In genomic region chr2:91932160-91932711, GRCm38 (mm10) we compare ENCODE assay signal across 8 mouse cellular contexts. TPM values are rescaled to one million over a fixed set of nuclear protein-coding genes. Genes with fewer than 3 reads are reported as not detected.
DNase-seq lines count a peak whose midpoint lies in the region; ATAC-seq lines count a peak whose summit lies in the region.

Mdk (minus strand) TSS chr2:91932297.

- DNase-seq in adrenal gland, postnatal 14 days: peak; percentile 34
- no peak for DNase-seq in adrenal gland, adult (ENCODE audit: inconsistent age in 2 of 2, low spot score in 1 of 2)
- no peak for DNase-seq in lung, postnatal 36 days
- DNase-seq in layer of hippocampus, postnatal 36 days: no peak
- DNase-seq in T-cell, adult 2 months (ENCODE audit: low spot score): no peak

- peak within 1 kb of the TSS; percentile 71 for H3K4me3 ChIP-seq in lung, embryonic 15.5 days
- H3K4me3 ChIP-seq in forebrain, embryonic 13.5 days: peak within 1 kb of the TSS; percentile 75
- H3K4me3 ChIP-seq in midbrain, embryonic 15.5 days: peak within 1 kb of the TSS; percentile 51

- peak within 1 kb of the TSS; percentile 76 for H3K4me2 ChIP-seq in lung, embryonic 15.5 days
- H3K4me2 ChIP-seq in forebrain, embryonic 13.5 days: peak within 1 kb of the TSS; percentile 87
- H3K4me2 ChIP-seq in midbrain, embryonic 15.5 days: peak within 1 kb of the TSS; percentile 82

- H3K9me3 ChIP-seq in lung, embryonic 15.5 days: no peaks in the 10 kb centered on the region
- no peaks in the 10 kb centered on the region for H3K9me3 ChIP-seq in forebrain, embryonic 13.5 days (replicated peaks)
- H3K9me3 ChIP-seq in midbrain, embryonic 15.5 days: no peaks in the 10 kb centered on the region

- peaks cover 44% of the 10 kb centered on the region for H3K4me1 ChIP-seq in lung, embryonic 15.5 days
- peaks cover 48% of the 10 kb centered on the region for H3K4me1 ChIP-seq in forebrain, embryonic 13.5 days
- H3K4me1 ChIP-seq in midbrain, embryonic 15.5 days: peaks cover 32% of the 10 kb centered on the region

- H3K27me3 ChIP-seq in lung, embryonic 15.5 days: no peaks in the 10 kb centered on the region
- H3K27me3 ChIP-seq in forebrain, embryonic 13.5 days: 0 out of 2 replicates have a peak, but pooled peaks cover under 1% of the 10 kb centered on the region
- no peaks in the 10 kb centered on the region for H3K27me3 ChIP-seq in midbrain, embryonic 15.5 days (replicated peaks)

- no peak for ATAC-seq in lung, embryonic 15.5 days (ENCODE audit: borderline replicate concordance, extremely low read depth, low FRiP score, low TSS enrichment)
- no peak; the same call in 1 of the 2 replicates for ATAC-seq in forebrain, embryonic 13.5 days
- ATAC-seq in midbrain, embryonic 15.5 days (replicated peaks): peak; percentile 1; the same call in 1 of the 2 replicates

- H3K27ac ChIP-seq in lung, embryonic 15.5 days: peak within 1 kb of the TSS; percentile 94
- H3K27ac ChIP-seq in forebrain, embryonic 13.5 days: peak within 1 kb of the TSS; percentile 90
- H3K27ac ChIP-seq in midbrain, embryonic 15.5 days: peak within 1 kb of the TSS; percentile 67

- 7% methylated on average over 14 of the region's 16 CpGs for whole genome bisulfite sequencing in lung, embryonic 15.5 days
- 3% methylated on average over 16 of the region's 16 CpGs for WGBS in forebrain, embryonic 13.5 days
- 5% methylated on average over 16 of the region's 16 CpGs for WGBS in midbrain, embryonic 15.5 days

- peak within 1 kb of the TSS; percentile 83 for H3K9ac ChIP-seq in lung, embryonic 15.5 days
- peak within 1 kb of the TSS; percentile 94 for H3K9ac ChIP-seq in forebrain, embryonic 13.5 days
- peak within 1 kb of the TSS; percentile 46 for H3K9ac ChIP-seq in midbrain, embryonic 15.5 days

- H3K36me3 ChIP-seq in lung, embryonic 15.5 days: peaks cover 33% of the 10 kb centered on the region; the same call in 1 of the 2 replicates
- H3K36me3 ChIP-seq in forebrain, embryonic 13.5 days (ENCODE audit: poor library complexity, severe bottlenecking): peaks cover 42% of the 10 kb centered on the region
- peaks cover 12% of the 10 kb centered on the region for H3K36me3 ChIP-seq in midbrain, embryonic 15.5 days (replicated peaks)

RNA-seq across cellular contexts. Expression of gene Mdk, which starts in this region (rescaled TPM):
- total RNA-seq in adrenal gland, postnatal 14 days (2021): 14.6 and 17.5 TPM in 2 replicates
- polyA plus RNA-seq in lung, embryonic 15.5 days (2015; fragmentation: Nextera tagmentation; extraction: Ambion mirVana): 858 and 992 TPM in 2 replicates
- 609 and 621 TPM in 2 replicates for polyA plus RNA-seq in forebrain, embryonic 13.5 days (2015; fragmentation: Nextera tagmentation; extraction: Ambion mirVana)
- 10 to 100 TPM; 25.4 to 29.4 TPM for total RNA-seq in layer of hippocampus, postnatal 36 days (2021)
- polyA plus RNA-seq in midbrain, embryonic 15.5 days (2015; fragmentation: Nextera tagmentation; extraction: Ambion mirVana): 132 and 158 TPM in 2 replicates
